Mouse (Mus musculus) cerebellum, adult 2 months (tissue): Measurements from ENCODE around the gene Olfr1497. TPM values are rescaled to one million over a fixed set of nuclear protein-coding genes. Genes with fewer than 3 reads are reported as not detected.
A peak's percentile ranks its signal among the peaks of the same experiment; 100 is the strongest.

Experiments
- DNase-seq, 2 experiments: peaks; one replicate each; pipeline ENCODE4 v3.0.0; 2021
- H3K27ac ChIP-seq: fragments of 200-500 bp; 2 replicates; pipeline ENCODE4 v1.5.1; 2012; ENCODE audit warnings: low read length, control low read depth, inconsistent platforms; ENCODE audit not compliant: insufficient read depth
- H3K27me3 ChIP-seq: fragments of 200-500 bp; 2 replicates; pipeline ENCODE4 v1.6.1; 2012; ENCODE audit warnings: inconsistent platforms, mild to moderate bottlenecking, low read length, moderate library complexity; ENCODE audit not compliant: control insufficient read depth, insufficient read depth
- H3K4me1 ChIP-seq: fragments of 200-500 bp; 2 replicates; pipeline ENCODE4 v1.6.1; 2011; ENCODE audit warnings: low read length; ENCODE audit not compliant: control insufficient read depth, insufficient read depth
- H3K4me3 ChIP-seq: fragments of 200-500 bp; replicated peaks from 2 replicates; pipeline ENCODE3; 2011; ENCODE audit warnings: mild to moderate bottlenecking, low read depth, low read length, control low read depth; ENCODE audit not compliant: insufficient read depth
- CTCF ChIP-seq: fragments of 200-500 bp; IDR thresholded peaks from 2 replicates; pipeline ENCODE4 v1.5.1; 2011; ENCODE audit warnings: low read depth, mild to moderate bottlenecking, control low read depth, low read length, moderate library complexity, borderline replicate concordance; ENCODE audit not compliant: insufficient read depth
- POLR2A ChIP-seq: fragments of 200-500 bp; IDR thresholded peaks from 2 replicates; pipeline ENCODE4 v1.6.1; 2011; ENCODE audit warnings: low read length, control low read depth, borderline replicate concordance; ENCODE audit not compliant: insufficient read depth
- WGBS: fragments of 180-500 bp; shearing (Covaris S2); methylation state at CpG from one replicate; pipeline ENCODE4 v1.1.7; 2018; 5-methylcytosine and 5-hydroxymethylcytosine counted together
- polyA plus RNA-seq: library from polyadenylated mRNA; depleted of rRNA; stranded (reverse); fragments of >200 nt; gene quantifications from 2 replicates; pipeline ENCODE4 v1.2.3, GENCODE M21; 2012; rRNA removed

Olfr1497 gene
- polyA plus RNA-seq, 1 experiment: not detected

DNA sequence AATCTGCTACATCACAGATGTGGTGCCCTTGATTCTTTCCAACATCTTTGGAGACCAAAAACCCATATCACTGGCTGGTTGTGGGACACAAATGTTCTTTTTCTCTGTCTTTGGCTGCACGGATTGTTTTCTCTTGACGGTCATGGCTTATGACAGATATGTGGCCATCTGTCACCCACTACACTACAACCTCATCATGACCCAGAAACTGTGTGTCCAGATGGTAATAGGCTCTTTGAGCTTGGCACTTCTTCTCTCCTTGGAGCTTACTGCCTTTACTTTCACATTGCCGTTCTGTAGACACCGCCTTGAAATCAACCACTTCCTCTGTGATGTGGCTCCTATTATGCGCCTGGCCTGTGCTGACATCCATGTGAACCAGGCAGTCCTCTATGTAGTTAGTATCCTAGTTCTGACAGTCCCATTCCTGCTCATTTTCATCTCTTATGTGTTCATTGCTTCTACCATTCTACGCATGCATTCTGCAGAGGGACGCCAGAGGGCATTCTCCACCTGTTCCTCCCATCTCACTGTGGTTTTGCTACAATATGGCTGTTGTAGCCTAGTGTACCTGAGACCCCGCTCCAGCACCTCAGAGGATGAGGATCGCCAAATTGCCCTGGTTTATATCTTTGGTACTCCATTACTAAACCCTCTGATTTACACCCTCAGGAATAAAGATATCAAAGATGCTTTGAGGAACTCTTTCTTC is 29.3 kb downstream of the Olfr1497 start:
- WGBS: 55% methylated on average over 9 of the region's 9 CpGs
- Histone ChIP-seq H3K27me3 (no peaks in the 10 kb centered on the region), H3K4me3 (no peak overlapping the region), H3K27ac (no peak overlapping the region), H3K4me1 (no peaks in the 10 kb centered on the region)
- TF ChIP-seq CTCF (peak; percentile 35; the same call in 1 of the 2 replicates), POLR2A (no peak)
- DNase-seq: peak; percentile 37 to 63

GRCm38 (mm10) chr19:13764306-13764705 is 33.7 kb downstream of the Olfr1497 start, which contains the start of gene Olfr1495:
Gene Olfr1495, plus strand, starts transcription at chr19:13764606.
- TF ChIP-seq POLR2A (no peak), CTCF (no peak)
- Histone ChIP-seq H3K27ac (no peak within 1 kb of the TSS), H3K4me3 (no peak within 1 kb of the TSS), H3K27me3 (no peaks in the 10 kb centered on the region), H3K4me1 (no peaks in the 10 kb centered on the region)
- no peak for DNase-seq
- 78% methylated on average over 3 of the region's 3 CpGs for WGBS

DNA sequence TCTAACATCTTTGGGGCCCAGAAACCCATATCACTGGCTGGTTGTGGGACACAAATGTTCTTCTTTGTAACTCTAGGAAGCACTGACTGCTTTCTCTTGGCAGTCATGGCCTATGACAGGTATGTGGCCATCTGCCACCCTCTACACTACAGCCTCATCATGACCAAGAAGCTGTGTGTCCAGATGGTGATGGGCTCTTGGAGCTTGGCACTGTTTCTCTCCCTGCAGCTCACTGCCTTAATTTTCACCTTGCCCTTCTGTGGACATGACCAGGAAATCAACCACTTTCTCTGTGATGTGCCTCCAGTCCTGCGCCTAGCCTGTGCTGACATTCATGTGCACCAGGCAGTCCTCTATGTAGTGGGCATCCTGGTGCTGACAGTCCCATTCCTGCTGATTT is 48.6 kb downstream of the Olfr1497 start:
- TF ChIP-seq CTCF: no peak
- no peak for TF ChIP-seq POLR2A
- WGBS: 56% methylated on average over 1 of the region's 1 CpGs
- H3K27me3 ChIP-seq: no peaks in the 10 kb centered on the region
- no peak overlapping the region for H3K4me3 ChIP-seq
- H3K27ac ChIP-seq: no peak overlapping the region
- DNase-seq: peak; percentile 40 to 56
- no peaks in the 10 kb centered on the region for H3K4me1 ChIP-seq

Other genes starting within 250 kb of the Olfr1497 start
- not detected in 2 replicates for gene Olfr1484, start 214.7 kb downstream of the Olfr1497 start, polyA plus RNA-seq
- gene Olfr1487, start 180.8 kb downstream of the Olfr1497 start, polyA plus RNA-seq: not detected in 2 replicates
- not detected in 2 replicates for gene Olfr1489, start 166.6 kb downstream of the Olfr1497 start, polyA plus RNA-seq
- gene Olfr1490, start 147.1 kb downstream of the Olfr1497 start, polyA plus RNA-seq: not detected in 2 replicates
- not detected in 2 replicates for gene Olfr1491, start 100.9 kb downstream of the Olfr1497 start, polyA plus RNA-seq
- gene Olfr1493-ps1, start 74.9 kb downstream of the Olfr1497 start, polyA plus RNA-seq: not detected in 2 replicates
- not detected in 2 replicates for gene Olfr1494, start 58.5 kb downstream of the Olfr1497 start, polyA plus RNA-seq
- not detected in 2 replicates for gene Olfr1495, start 33.6 kb downstream of the Olfr1497 start, polyA plus RNA-seq
- not detected in 2 replicates for gene Olfr1496, start 20.3 kb downstream of the Olfr1497 start, polyA plus RNA-seq
- not detected in 2 replicates for gene Olfr1499, start 21.2 kb upstream of the Olfr1497 start, polyA plus RNA-seq
- not detected in 2 replicates for gene Olfr1500, start 32.3 kb upstream of the Olfr1497 start, polyA plus RNA-seq
- not detected in 2 replicates for gene Olfr1501, start 52.5 kb upstream of the Olfr1497 start, polyA plus RNA-seq
- not detected in 2 replicates for gene Olfr1502, start 63.6 kb upstream of the Olfr1497 start, polyA plus RNA-seq
- not detected in 2 replicates for gene Olfr1504, start 99.7 kb upstream of the Olfr1497 start, polyA plus RNA-seq
- gene Olfr1505, start 115.3 kb upstream of the Olfr1497 start, polyA plus RNA-seq: not detected in 2 replicates